Mouse (Mus musculus) ES-Bruce4 (cell line): ENCODE measurements around the gene Ubxn7. TPM values are rescaled to one million over a fixed set of nuclear protein-coding genes. Genes with fewer than 3 reads are reported as not detected.

Experiments
- H3K27ac ChIP-seq: 2 replicates; pipeline ENCODE4 v1.5.1; 2012; ENCODE audit warnings: low read length, inconsistent platforms; ENCODE audit not compliant: insufficient read depth
- H3K27me3 ChIP-seq: 2 replicates; pipeline ENCODE4 v1.6.1; 2012; ENCODE audit warnings: mild to moderate bottlenecking, low read length, inconsistent platforms; ENCODE audit not compliant: control insufficient read depth, poor library complexity, insufficient read depth, severe bottlenecking
- H3K36me3 ChIP-seq: 2 replicates; pipeline ENCODE4 v1.6.1; 2012; ENCODE audit warnings: inconsistent platforms, mild to moderate bottlenecking, low read length, moderate library complexity; ENCODE audit not compliant: control insufficient read depth, poor library complexity, insufficient read depth, severe bottlenecking
- H3K4me1 ChIP-seq: one replicate; pipeline ENCODE4 v1.8.1; 2011; ENCODE audit warnings: low read length; ENCODE audit not compliant: control insufficient read depth, insufficient read depth
- H3K4me3 ChIP-seq: 2 replicates; pipeline ENCODE4 v1.5.1; 2011; ENCODE audit warnings: low read depth, mild to moderate bottlenecking, low read length
- H3K9ac ChIP-seq: 2 replicates; pipeline ENCODE4 v1.6.1; 2012; ENCODE audit warnings: low read depth, mild to moderate bottlenecking, inconsistent platforms; ENCODE audit not compliant: poor library complexity, severe bottlenecking
- H3K9me3 ChIP-seq: replicated peaks from 2 replicates; pipeline ENCODE4 v1.6.1; 2012; ENCODE audit warnings: mild to moderate bottlenecking, low read length, inconsistent platforms; ENCODE audit not compliant: control insufficient read depth, poor library complexity, insufficient read depth, severe bottlenecking
- CTCF ChIP-seq: IDR thresholded peaks from one replicate; pipeline ENCODE4 v1.8.1; 2011; ENCODE audit warnings: low read depth, low read length
- EP300 ChIP-seq: IDR thresholded peaks from 2 replicates; pipeline ENCODE4 v1.6.1; 2011; ENCODE audit warnings: low read depth, low read length; ENCODE audit not compliant: insufficient read depth
- POLR2A ChIP-seq: IDR thresholded peaks from one replicate; pipeline ENCODE4 v1.8.1; 2011; ENCODE audit warnings: low read length; ENCODE audit not compliant: insufficient read depth
- polyA plus RNA-seq: library from polyadenylated mRNA; stranded (reverse); fragments of >200 nt; gene quantifications from 2 replicates; pipeline ENCODE4 v1.2.4, GENCODE M21; 2011; ENCODE audit warnings: low read depth; ENCODE audit not compliant: missing spikeins, insufficient read depth, insufficient read length

The Ubxn7 gene
- polyA plus RNA-seq, 1 experiment = 108 TPM

- no peaks in the 10 kb centered on the region; the same call in 1 of the 2 replicates for H3K36me3 ChIP-seq
- no peak overlapping the region for H3K27ac ChIP-seq
- no peaks in the 10 kb centered on the region for H3K4me1 ChIP-seq
- H3K9ac ChIP-seq = no peak overlapping the region
- TF ChIP-seq CTCF (no peak), EP300 (no peak), POLR2A (no peak)
- no peak overlapping the region for H3K4me3 ChIP-seq
- no peaks in the 10 kb centered on the region for H3K27me3 ChIP-seq
- no peaks in the 10 kb centered on the region for H3K9me3 ChIP-seq
These were observed 13.5 kb downstream of the Ubxn7 start for GRCm38 (mm10) chr16:32345521-32345920.

DNA sequence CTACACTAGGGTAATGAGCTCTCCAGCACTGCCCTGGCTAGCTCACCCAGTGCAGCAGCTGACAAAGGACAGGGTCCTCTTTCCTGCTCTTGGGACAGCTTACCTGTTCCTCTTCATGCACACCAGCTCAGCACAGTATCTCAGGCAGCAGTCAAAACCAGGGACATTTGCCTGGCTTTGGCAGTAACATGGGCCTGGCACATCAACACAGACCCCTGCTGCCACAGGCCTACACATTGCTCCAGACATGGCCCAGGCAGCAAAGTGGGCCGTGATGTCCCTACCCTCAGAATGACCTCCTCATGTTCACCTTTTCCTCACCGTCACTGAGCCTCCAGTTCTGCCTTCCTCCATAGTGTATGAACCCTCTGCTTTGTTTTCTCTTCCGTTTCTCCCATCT, 18.7 kb downstream of the Ubxn7 start:
- Histone ChIP-seq H3K4me1 (no peaks in the 10 kb centered on the region), H3K27me3 (no peaks in the 10 kb centered on the region), H3K9me3 (no peaks in the 10 kb centered on the region), H3K27ac (no peak overlapping the region), H3K4me3 (no peak overlapping the region), H3K36me3 (peaks cover 19% of the 10 kb centered on the region), H3K9ac (no peak overlapping the region)
- no peak for TF ChIP-seq EP300
- no peak for TF ChIP-seq POLR2A
- TF ChIP-seq CTCF = no peak

DNA sequence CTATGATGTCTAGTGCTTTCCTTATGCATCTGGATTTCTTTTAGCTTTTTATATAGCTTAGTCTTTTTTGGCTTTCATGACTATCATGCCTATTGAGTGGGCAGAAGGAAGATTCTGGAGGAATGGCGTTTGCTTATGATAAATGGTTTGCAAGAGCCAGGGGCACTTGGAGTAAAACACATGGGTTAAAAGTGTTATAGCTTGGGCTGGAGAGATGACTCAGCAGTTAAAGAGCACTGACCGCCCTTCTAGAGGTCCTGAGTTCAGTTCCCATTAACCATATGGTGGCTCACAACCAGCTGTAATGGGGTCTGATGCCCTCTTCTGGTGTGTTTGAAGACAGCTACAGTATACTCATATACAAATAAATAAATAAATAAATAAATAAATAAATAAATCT, 31.5 kb downstream of the Ubxn7 start:
- Histone ChIP-seq H3K36me3 (peaks cover 14% of the 10 kb centered on the region), H3K4me1 (no peaks in the 10 kb centered on the region), H3K4me3 (no peak overlapping the region), H3K27me3 (no peaks in the 10 kb centered on the region), H3K9ac (no peak overlapping the region), H3K9me3 (no peaks in the 10 kb centered on the region), H3K27ac (no peak overlapping the region)
- TF ChIP-seq EP300 (no peak), POLR2A (no peak), CTCF (no peak)

DNA sequence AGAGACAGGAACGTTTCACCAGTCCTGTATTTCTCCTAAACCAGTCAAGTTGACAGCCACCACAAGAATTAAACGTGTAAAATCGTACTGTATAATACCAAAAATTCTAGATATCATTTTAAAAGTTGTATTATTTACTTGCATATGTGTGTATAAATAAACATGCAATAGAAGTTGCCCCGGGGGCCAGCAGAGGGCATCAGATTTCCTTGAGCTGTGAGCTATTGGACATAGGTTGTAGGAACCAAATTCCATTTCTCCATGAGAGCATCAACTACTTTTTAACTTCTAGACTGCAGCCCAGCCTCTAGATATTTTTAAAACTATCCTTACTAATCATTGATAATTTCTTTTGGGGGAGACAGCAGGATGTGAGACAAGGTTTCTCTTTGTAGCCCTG, 39.3 kb downstream of the Ubxn7 start:
- Histone ChIP-seq H3K27me3 (no peaks in the 10 kb centered on the region), H3K4me3 (no peak overlapping the region), H3K9me3 (no peaks in the 10 kb centered on the region), H3K27ac (no peak overlapping the region), H3K9ac (no peak overlapping the region), H3K36me3 (peaks cover 62% of the 10 kb centered on the region), H3K4me1 (no peaks in the 10 kb centered on the region)
- TF ChIP-seq CTCF (no peak), POLR2A (no peak), EP300 (no peak)

- no peak overlapping the region for H3K27ac ChIP-seq
- no peak overlapping the region for H3K9ac ChIP-seq
- no peaks in the 10 kb centered on the region for H3K27me3 ChIP-seq
- no peak for TF ChIP-seq CTCF
- TF ChIP-seq EP300 = no peak
- no peak for TF ChIP-seq POLR2A
- no peak overlapping the region for H3K4me3 ChIP-seq
- H3K9me3 ChIP-seq = no peaks in the 10 kb centered on the region
- H3K4me1 ChIP-seq = no peaks in the 10 kb centered on the region
- peaks cover 61% of the 10 kb centered on the region for H3K36me3 ChIP-seq
These were observed 47.5 kb downstream of the Ubxn7 start for GRCm38 (mm10) chr16:32379575-32379974.

GRCm38 (mm10) chr16:32382901-32383300, 50.8 kb downstream of the Ubxn7 start:
- no peak overlapping the region for H3K27ac ChIP-seq
- no peaks in the 10 kb centered on the region for H3K9me3 ChIP-seq
- H3K36me3 ChIP-seq = peaks cover 53% of the 10 kb centered on the region
- H3K4me3 ChIP-seq = no peak overlapping the region
- no peaks in the 10 kb centered on the region for H3K4me1 ChIP-seq
- H3K27me3 ChIP-seq = no peaks in the 10 kb centered on the region
- no peak for TF ChIP-seq CTCF
- no peak for TF ChIP-seq EP300
- TF ChIP-seq POLR2A = no peak
- no peak overlapping the region for H3K9ac ChIP-seq

- H3K36me3 ChIP-seq = peaks cover 45% of the 10 kb centered on the region
- no peak overlapping the region for H3K27ac ChIP-seq
- H3K9ac ChIP-seq = no peak overlapping the region
- no peak for TF ChIP-seq EP300
- no peak for TF ChIP-seq CTCF
- no peak for TF ChIP-seq POLR2A
- no peaks in the 10 kb centered on the region for H3K27me3 ChIP-seq
- no peaks in the 10 kb centered on the region for H3K9me3 ChIP-seq
- H3K4me1 ChIP-seq = no peaks in the 10 kb centered on the region
- no peak overlapping the region for H3K4me3 ChIP-seq
These were observed 52.8 kb downstream of the Ubxn7 start for GRCm38 (mm10) chr16:32384885-32385284.
